Mouse (Mus musculus) C2C12 (cell line): ENCODE data around the gene Nbeal2. TPM values are rescaled to one million over a fixed set of nuclear protein-coding genes. Genes with fewer than 3 reads are reported as not detected.

Experiments
- H3K27me3 ChIP-seq: one replicate; pipeline ENCODE4 v1.6.1; 2011; ENCODE audit not compliant: control insufficient read depth, insufficient read depth, insufficient read length
- H3K36me3 ChIP-seq: one replicate; pipeline ENCODE4 v1.6.1; 2011; ENCODE audit not compliant: control insufficient read depth, insufficient read depth
- H3K4me3 ChIP-seq: one replicate; pipeline ENCODE4 v1.5.1; 2011; ENCODE audit warnings: mild to moderate bottlenecking, control low read depth; ENCODE audit not compliant: poor library complexity, insufficient read depth, severe bottlenecking
- H3K79me2 ChIP-seq: one replicate; pipeline ENCODE4 v1.6.1; 2011; ENCODE audit not compliant: control insufficient read depth, insufficient read depth
- H3K79me3 ChIP-seq: one replicate; pipeline ENCODE4 v1.6.1; 2011; ENCODE audit warnings: low read depth, control low read depth
- H3ac ChIP-seq: one replicate; pipeline ENCODE3; 2011; ENCODE audit warnings: low read depth; ENCODE audit not compliant: control insufficient read depth, insufficient read length
- CEBPB ChIP-seq: IDR thresholded peaks from one replicate; pipeline ENCODE4 v1.6.1; 2011; ENCODE audit warnings: low read depth, mild to moderate bottlenecking, control low read depth, moderate library complexity
- CTCF ChIP-seq: IDR thresholded peaks from one replicate; pipeline ENCODE4 v1.5.1; 2011; ENCODE audit not compliant: control insufficient read depth, insufficient read depth, insufficient read length
- FOSL1 ChIP-seq: IDR thresholded peaks from one replicate; pipeline ENCODE4 v1.8.0; 2011; ENCODE audit warnings: mild to moderate bottlenecking, low read length; ENCODE audit not compliant: poor library complexity, insufficient read depth, severe bottlenecking
- MAX ChIP-seq: IDR thresholded peaks from one replicate; pipeline ENCODE4 v1.6.1; 2011; ENCODE audit warnings: mild to moderate bottlenecking, control low read depth
- MYOD1 ChIP-seq: IDR thresholded peaks from one replicate; pipeline ENCODE4 v1.6.1; 2011; ENCODE audit warnings: low read depth; ENCODE audit not compliant: control insufficient read depth, insufficient read length
- MYOG ChIP-seq: IDR thresholded peaks from one replicate; pipeline ENCODE4 v1.6.1; 2011; ENCODE audit not compliant: control insufficient read depth, insufficient read length; ENCODE audit errors: extremely low read depth
- USF1 ChIP-seq: IDR thresholded peaks from one replicate; pipeline ENCODE4 v1.6.1; 2011; ENCODE audit warnings: low read depth, mild to moderate bottlenecking, control low read depth, moderate library complexity
- polyA plus RNA-seq: library from polyadenylated mRNA; unstranded; fragments of >200 nt; fragmentation: generic; extraction: Trizol; gene quantifications from one replicate; pipeline ENCODE4 v1.2.1, GENCODE M21; 2012; ENCODE audit warnings: missing spikeins

Gene Nbeal2
- polyA plus RNA-seq, 1 experiment: 3.3 TPM

DNA sequence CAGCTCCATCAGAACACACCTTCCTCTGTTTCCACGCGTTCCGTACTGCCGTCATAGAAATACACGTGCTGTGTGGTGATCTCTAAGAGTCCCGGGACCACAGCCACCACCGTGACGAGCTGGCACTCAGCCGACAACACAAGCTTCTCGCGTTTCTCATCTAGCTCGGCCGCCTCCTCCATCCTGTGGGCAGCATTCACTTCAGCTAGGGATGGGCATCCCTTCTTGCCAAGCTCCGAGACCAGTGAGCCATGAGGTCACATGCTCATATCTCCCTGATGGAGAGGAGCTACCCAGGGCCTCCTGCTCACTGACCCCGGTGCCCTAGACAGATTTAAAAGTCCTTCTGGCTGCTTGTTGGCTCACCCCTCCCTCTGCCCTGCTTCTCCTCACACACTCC is 23.8 kb downstream of the Nbeal2 start:
- no peak overlapping the region for H3ac ChIP-seq
- no peaks in the 10 kb centered on the region for H3K79me2 ChIP-seq
- H3K27me3 ChIP-seq: no peaks in the 10 kb centered on the region
- TF ChIP-seq CEBPB (no peak), FOSL1 (no peak), MYOD1 (no peak), MYOG (no peak), USF1 (no peak), CTCF (no peak), MAX (no peak)
- peaks cover 5% of the 10 kb centered on the region for H3K36me3 ChIP-seq
- no peak overlapping the region for H3K4me3 ChIP-seq
- H3K79me3 ChIP-seq: no peaks in the 10 kb centered on the region

DNA sequence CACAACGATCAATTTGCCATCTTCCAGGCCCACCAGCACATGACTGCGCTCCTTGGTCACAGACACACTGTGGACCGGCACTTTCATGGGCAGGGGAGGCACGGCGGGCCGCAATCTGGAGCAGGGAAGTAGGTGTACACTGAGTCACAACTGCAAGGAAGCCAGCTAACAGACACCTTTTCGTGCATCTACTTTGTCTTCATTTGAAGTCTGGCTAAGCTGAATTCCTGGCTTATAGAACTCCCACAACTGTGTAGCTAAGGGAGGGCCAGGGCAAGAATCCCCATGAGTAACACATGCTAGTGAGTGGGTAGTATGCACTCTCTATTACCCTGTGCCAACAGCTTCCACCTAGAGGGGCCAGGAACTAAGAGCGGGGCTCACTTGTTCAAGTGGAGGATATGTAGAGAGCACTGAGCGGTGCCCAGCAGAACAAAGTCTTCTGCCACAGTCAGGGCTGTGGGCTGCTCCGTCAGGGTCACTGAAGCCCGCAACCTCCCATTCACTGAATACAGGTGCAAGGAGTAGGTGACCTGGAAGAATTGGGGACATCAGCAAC is 28.5 kb downstream of the Nbeal2 start:
- Histone ChIP-seq H3K4me3 (no peak overlapping the region), H3K36me3 (peaks cover 15% of the 10 kb centered on the region), H3K79me3 (peaks cover 3% of the 10 kb centered on the region), H3ac (peak overlapping the region; percentile 78), H3K79me2 (peaks cover 20% of the 10 kb centered on the region), H3K27me3 (no peaks in the 10 kb centered on the region)
- TF ChIP-seq USF1 (no peak), CTCF (no peak), MAX (no peak), CEBPB (no peak), FOSL1 (no peak), MYOD1 (no peak), MYOG (no peak)

DNA sequence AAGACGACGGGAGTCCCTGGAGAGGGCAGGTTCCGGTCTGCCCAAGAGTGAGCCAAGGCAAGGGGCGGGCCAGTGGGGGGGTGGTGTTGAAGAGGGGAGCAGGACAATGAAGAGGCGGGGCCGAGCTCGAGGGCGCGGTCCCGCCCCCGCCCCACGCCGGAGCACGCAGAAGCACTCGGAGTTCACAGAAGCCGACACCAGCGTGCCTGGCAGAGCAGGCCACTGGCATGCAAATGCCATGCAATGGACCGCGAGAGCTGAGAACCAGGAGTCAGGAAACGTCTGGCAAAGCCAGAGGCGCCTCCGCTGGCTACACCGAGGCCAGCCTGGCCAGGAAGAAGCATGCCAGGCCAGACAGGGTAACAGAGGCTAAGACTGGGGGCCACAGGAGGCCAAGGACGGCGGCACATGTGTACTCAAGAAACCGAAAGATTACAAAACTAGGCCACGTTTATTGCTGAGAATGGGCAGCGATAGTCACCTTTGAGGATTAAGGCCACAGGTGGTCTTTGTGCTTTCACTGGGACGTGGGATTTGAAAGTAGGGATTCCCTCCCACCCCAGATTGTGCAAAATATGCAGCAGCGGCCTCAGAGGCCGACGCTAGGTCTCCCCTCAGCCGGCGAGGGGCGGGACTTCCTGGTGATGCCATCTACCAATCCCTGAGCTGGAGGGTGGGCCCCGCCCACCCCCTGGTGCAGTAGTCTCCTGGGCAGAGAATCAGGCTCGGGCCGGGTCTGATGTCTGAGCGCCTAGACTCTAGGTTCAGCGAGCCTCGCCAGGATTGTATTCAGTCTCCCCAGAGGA is 29.4 kb downstream of the Nbeal2 start, which contains the start of gene Nradd:
Gene Nradd (minus strand): TSS at position 92 of the 806 bp plus-strand sequence.
- Histone ChIP-seq H3K27me3 (no peaks in the 10 kb centered on the region), H3K36me3 (peaks cover 18% of the 10 kb centered on the region), H3K4me3 (peak within 1 kb of the TSS; percentile 42), H3K79me2 (peaks cover 20% of the 10 kb centered on the region), H3K79me3 (peaks cover 3% of the 10 kb centered on the region), H3ac (peak within 1 kb of the TSS; percentile 96)
- TF ChIP-seq MAX: peak; percentile 63
- no peak for TF ChIP-seq USF1
- no peak for TF ChIP-seq MYOD1
- no peak for TF ChIP-seq CTCF
- TF ChIP-seq FOSL1: no peak

DNA sequence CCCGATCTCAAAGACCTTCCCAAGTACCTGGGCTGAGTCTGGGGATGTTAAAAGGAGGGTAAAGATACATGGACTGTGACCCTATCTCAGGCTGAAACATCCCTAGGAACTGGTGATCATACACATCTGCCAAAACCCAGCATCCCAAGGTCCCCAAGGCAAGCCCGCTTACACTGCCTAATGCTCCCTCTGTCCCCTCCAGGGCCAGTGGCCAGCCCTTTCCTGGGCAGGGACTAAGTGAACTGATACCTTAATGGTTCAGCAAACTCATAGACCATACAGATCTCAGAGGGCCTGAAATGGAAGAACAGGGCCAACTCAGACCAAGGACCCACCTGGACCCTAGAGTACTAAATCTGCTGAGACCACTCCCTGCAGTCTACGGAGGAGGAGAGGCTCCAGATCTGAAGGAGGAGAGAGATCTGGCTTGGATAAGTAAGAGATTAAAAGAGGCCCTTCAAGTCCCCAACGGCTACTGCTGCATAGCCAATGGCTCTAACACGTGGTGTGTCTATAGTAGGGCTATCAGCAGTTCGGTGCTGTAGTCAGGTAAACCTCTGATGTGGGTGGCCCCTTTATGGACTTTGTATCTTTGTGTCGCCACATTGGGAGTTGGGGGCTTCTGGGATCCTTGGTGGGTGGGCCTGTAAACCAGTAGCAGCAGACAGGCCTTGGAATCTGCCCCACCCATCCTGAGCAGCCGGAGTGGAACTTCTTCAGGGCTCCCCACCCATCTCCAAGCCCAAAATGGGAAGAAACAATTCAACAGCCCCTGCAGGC is 30.4 kb downstream of the Nbeal2 start:
- peak overlapping the region; percentile 72 for H3ac ChIP-seq
- H3K79me3 ChIP-seq: peaks cover 3% of the 10 kb centered on the region
- peaks cover 20% of the 10 kb centered on the region for H3K79me2 ChIP-seq
- H3K27me3 ChIP-seq: no peaks in the 10 kb centered on the region
- H3K4me3 ChIP-seq: peak overlapping the region; percentile 42
- TF ChIP-seq MYOD1 (no peak), CEBPB (no peak), USF1 (no peak), MYOG (no peak), FOSL1 (no peak), CTCF (no peak), MAX (no peak)
- H3K36me3 ChIP-seq: peaks cover 26% of the 10 kb centered on the region

DNA sequence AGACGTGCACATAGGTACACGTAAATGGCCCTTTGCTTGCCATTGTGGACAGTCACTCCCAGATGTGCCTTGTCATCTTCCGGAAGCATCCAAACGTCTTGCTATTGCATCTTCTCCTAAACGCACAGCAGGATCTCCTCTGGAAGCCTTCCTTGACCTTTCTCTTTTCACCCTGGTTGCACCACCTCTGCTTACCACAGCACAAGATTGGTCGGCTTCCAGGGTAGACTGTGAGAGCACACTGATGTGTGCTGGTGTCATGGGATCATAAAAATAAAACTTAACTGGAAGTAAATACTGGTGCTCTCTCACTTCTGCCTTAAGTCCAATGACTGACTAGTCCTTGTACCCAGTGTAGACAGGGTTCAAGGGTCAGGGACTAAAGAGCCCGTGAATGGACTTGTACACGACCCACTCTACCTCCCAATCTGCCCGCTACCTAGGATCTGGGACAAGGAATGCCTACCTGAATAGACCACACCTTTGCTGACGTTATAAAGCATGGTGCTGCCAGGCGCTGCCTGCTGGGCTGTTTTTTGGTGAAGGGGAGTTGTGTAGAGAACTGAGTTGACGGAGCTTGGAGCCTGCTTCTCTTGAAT is 31.2 kb downstream of the Nbeal2 start:
- no peak for TF ChIP-seq MYOG
- no peak for TF ChIP-seq CEBPB
- no peak for TF ChIP-seq USF1
- H3K27me3 ChIP-seq: no peaks in the 10 kb centered on the region
- H3K79me3 ChIP-seq: peaks cover 3% of the 10 kb centered on the region
- peaks cover 33% of the 10 kb centered on the region for H3K36me3 ChIP-seq
- no peak overlapping the region for H3ac ChIP-seq
- peaks cover 20% of the 10 kb centered on the region for H3K79me2 ChIP-seq
- H3K4me3 ChIP-seq: no peak overlapping the region
